Mouse (Mus musculus) spleen, postnatal 4 days (tissue): Measurements from ENCODE around the gene Ift140.
A peak's percentile ranks its signal among the peaks of the same experiment; 100 is the strongest.
"Not testable (repeated sequence)": the region's sequence is repeated elsewhere in the genome, so short reads cannot be mapped to it uniquely, and the experiment has no call there.

Experiments
- DNase-seq, 2 experiments: peaks; one replicate each; pipeline ENCODE4 v3.0.0; 2022; ENCODE audit warnings: low spot score in 2 of 2

The Ift140 gene

DNA sequence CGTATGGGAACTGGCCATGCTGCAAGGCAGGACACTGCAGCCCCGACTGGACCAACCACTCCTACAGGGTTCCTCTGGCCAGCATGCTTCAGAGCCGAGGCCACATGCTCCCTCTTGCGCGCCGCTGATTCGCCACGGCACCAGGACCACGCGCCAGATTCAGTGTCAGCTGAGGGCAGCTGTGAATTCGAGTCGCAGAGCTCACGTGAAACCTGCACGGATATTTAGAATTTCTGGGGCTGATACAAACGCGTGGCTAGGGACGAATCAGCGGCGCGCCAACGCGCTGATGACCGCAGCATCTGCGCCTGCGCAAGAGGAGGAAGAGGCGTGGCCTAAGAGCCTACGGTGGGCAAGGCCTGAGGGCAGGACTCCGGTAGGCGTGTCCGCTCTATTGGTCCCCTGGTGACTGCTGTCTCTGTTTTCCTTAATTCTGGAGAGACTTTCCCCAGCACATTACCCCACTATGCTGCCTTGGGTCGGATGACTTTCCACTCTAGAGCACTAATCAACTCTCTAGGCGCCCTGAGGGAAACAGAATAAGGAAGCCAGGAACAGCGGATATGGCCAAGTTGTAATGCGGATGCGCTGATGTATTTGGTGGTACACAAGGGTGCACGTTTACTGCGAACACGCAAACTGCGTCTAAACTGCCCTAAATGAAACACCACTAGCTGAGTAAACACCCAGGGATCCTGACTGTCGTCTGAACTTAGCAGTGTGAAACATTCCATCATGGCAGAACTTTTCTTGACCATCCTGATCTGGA, 100.0 kb downstream of the Ift140 start, which contains the start of gene Telo2:
Gene Telo2, minus strand, starts transcription at position 304 of the 769 bp plus-strand sequence.
- DNase-seq = peak; percentile 97 to 98

DNA sequence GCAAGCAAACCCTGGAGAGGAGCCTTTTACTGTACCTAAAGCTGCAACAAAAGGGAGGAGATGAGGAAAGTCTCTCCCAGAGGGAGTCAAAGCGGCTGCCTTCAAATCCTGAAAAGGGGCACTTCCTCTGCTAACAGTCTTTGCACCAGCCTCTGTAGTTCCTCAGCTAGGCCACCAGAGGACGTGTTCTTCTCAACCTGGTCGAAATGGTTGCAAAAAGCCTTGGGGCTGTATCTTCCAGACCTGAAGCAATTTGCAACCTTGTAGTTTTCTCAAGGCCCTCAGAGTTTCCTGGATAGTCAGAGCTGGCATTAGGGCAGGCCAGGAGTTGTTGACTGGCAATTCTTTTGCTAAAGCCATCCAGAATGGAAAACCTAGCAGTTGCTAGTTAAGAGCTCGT, 101.4 kb downstream of the Ift140 start:
- DNase-seq = peak; percentile 40 to 74

DNA sequence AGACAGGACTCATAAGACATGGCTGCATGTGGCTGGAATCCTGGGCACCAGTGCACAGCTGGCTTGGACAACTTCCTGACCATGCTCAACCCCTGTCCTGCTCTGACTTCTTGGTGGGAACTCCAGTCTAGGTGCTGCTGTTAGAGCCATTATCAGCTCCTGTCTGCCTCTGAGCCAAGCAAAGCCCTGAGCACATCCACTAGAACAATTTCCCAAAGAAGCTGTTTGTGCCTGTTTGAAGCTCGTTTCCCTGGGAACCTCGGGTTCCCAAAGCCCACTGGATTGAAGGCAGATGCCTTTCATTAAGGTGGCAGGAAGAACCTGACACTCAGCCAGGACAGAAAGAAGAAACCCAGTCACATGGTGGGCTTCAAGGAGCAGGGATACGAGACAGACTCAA, 104.5 kb downstream of the Ift140 start, which contains the start of gene Ptx4:
Gene Ptx4, plus strand, starts transcription at position 355 of the 400 bp plus-strand sequence.
- DNase-seq = no peak

DNA sequence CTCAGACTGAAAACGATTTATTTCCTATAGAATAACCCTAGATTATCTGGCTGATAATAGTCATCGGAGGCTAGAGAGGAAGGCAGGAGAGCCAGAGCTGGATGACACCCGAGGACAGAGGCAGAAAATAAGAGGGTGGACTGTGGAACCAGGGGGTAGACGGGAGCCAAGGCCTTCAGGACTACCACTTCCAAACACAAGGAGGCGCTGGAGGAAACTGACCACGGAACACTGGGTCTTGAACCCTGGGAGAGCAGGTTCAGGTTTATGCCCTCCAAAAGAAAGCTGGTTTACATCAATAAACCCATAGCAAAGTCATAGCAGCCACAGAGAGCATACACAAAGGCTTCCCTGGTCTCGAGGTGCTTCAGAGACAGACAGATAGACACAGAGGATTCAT, 108.1 kb downstream of the Ift140 start:
- DNase-seq = peak; percentile 46 to 80

DNA sequence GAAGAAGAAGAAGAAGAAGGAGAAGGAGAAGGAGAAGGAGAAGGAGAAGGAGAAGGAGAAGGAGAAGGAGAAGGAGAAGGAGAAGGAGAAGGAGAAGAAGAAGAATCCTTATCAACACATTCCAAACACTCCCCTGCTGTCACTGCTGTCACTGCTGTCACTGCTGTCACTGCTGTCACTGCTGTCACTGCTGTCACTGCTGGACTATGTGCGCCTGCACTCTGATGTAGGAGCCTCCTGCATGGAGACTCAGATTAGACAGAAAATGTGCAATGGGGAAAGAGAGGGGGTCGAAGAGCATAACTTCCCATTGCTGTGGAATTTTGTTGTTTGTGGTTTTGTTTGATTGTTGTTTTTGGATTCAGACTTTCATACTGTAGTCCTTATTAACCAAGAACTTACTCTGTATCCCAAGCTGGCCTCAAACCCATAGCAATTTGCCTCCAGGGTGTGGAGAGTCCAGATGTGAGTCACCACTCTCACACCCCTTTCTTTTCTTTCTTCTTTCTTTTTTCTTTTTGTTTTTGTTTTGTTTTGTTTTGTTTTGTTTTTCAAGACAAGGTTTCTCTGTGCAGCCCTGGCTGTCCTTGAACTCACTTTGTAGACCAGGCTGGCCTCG, 109.7 kb downstream of the Ift140 start:
- not testable (repeated sequence) for DNase-seq

DNA sequence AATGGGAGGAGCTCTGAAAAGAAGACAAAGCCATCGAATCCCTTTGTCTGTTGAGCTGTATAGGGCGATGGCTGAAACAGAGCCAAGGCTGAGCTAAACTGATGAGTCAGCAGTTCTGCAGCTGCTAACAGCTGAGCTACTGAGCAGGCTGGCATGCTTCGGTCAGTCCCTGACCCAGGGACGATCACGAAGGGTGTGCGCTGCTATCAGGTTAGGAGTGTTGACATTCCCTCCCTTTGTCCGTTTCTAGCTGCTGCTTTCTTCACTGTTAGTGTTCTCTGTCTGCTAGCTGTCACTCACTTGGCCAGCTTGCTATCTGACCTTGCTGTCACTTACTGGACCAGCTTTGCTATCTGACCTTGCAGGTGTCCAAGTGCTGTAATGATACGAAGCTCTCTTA, 111.2 kb downstream of the Ift140 start:
- peak; percentile 57 to 64 for DNase-seq

DNA sequence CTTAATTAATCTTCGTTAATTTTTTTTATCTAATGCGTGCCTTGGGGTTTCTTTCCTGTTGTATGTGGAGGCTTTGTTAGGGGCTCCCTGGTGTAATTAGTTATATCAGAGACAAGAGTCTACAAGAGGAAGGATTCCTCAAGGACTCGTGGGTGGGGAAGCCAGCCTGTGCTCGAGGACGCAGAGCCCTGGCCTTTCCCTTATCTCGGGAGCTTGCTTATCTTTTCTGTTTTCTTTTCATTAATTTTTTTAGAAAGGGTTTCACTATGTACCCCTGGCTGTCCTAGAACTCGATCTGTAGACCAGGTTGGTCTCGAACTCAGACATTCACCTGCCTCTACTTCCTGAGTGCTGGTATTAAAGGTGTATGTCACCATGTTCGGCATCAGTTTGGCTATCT, 111.8 kb downstream of the Ift140 start:
- DNase-seq = no peak

DNA sequence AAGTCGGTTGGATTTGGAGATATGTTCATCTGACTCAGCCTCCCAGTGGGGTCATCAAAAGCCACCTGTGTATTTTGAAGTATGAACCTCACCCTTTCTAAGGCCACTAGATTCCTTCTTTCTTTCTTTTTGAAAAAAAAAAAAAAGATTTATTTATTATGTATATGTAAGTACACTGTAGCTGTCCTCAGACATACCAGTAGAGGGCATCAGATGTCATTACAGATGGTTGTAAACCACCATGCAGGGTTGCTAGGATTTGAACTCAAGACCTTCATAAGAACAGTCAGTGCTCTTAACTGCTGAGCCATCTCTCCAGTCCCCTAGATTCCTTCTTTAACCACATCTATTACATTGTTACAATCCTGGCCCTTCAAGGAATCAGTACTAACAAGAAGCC, 114.2 kb downstream of the Ift140 start:
- no peak for DNase-seq

DNA sequence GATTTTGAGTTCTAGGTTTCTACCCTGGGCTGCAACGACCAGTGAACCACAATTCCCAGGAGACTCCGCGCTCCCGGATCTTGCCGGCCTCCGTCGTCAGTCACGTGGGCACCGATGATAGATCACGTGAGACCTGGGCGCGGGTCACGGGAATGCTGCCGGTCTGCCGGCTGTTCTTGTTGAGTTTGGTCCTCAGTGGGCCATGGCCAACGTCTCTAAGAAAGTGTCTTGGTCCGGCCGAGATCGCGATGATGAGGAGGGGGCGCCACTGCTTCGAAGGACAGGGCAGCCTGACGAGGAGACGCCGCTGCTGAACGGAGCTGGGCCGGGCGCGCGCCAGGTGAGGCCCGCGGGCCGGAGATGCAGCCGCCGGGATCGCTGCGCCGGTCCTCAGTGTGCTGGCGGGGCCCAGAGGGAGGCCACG, 117.4 kb downstream of the Ift140 start, which contains the start of gene Clcn7:
Gene Clcn7, plus strand, starts transcription at position 117 of the 424 bp plus-strand sequence.
- peak; percentile 90 to 95 for DNase-seq

DNA sequence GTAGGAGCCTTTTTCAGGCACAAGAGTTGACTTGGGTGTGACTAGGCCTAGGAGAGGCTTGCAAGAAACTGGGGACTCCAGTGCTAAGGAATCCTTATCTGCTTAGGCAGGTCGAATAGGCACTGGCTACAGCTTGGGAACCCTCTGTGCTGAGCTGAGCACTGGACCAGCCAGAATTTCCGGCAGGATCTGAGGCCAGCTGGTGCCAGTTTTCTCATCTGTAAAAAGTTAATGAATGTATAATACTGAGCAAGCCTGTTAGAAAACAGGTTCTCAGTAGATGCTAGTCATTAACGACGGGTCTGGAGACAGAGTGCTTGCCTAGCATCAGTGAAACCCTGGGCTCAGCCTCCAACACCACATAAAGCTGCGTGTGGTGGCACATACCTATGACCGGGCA, 119.7 kb downstream of the Ift140 start:
- no peak for DNase-seq

DNA sequence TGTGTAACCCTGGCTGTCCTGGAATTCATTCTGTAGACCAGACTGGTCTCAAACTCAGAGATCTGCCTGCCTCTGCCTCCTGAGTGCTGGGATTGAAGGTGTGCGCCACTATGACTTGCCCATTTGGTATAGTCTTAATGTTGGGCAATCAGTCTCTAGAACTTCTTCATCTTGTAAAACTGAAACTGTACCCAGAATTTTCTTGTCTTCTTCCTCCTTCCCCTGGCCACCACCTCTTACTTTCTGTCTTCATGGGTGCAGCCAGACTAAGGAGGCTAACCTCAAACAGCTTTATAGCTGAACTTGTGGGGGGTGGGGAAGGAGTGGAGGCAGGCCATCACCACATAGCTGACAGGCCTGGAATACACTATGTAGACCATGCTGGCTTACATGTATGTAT, 122.9 kb downstream of the Ift140 start:
- DNase-seq = no peak

DNA sequence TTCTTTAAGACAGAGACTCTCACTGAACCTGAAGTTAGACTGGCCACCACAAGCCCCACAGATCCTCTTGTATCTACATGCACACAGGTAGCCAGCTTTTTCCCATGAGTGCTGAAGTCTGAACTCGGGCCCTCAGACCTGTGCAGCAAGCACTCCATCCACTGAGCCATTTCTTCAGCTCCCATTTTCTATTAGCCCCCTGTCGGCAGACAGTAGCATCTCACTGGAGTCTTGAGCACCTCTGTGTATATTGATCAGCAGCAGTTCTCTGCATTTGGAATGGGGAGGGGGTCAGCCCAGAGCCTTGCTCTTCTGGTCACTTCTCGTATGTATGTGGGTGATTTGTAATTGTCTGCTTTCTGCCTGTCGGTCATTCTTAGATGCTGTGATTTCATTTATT, 124.1 kb downstream of the Ift140 start:
- DNase-seq = no peak
